Mouse (Mus musculus): ENCODE measurements around the gene Gm49403.
"Not testable (repeated sequence)": the region's sequence is repeated elsewhere in the genome, so short reads cannot be mapped to it uniquely, and the experiment has no call there.

Gene Gm49403

DNA sequence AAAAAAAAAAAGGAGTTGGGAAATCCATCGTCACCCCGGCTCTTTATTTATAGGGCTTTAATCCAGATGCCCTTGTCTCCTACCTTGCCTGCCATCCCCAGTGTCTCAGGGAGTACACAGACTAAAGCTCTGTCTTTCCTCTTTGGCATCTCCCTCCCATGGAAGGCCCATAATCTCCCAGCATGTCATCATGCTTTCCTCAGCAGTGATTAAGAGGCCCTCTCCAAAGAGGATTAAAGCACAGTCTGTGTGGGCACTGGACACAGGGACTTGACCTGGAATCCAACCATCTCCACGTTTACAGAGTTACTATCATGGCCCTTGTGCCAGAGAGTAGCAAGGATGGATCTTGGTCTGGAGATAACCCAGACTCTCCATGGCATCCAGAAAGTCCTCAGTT lies at the start of gene Gm49403, which contains the start of gene Lbhd1:
Gene Gm49403, plus strand, starts transcription at position 315 of the 400 bp plus-strand sequence.
Gene Lbhd1, plus strand, starts transcription at position 117 of the 400 bp plus-strand sequence.
- DNase-seq (ENCODE audit: low read depth, low spot score) = no peak

DNA sequence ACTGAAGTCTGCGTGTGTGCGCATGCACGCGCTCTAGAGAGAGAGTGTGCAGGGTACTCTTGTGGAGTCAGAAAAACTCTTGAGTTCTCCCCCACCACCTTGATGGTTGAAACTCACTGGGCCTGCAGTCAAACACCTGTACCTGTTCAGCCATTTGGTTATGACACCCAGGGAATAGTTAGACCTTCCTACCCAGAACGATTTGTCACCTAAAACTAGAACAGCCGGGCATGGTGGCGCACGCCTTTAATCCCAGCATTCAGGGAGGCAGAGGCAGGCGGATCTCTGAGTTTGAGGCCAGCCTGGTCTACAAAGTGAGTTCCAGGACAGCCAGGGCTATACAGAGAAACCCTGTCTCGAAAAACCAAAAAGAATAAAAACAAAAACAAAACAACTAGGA lies 47.4 kb upstream of the Gm49403 start:
- DNase-seq (ENCODE audit: low read depth, low spot score) = not testable (repeated sequence)

DNA sequence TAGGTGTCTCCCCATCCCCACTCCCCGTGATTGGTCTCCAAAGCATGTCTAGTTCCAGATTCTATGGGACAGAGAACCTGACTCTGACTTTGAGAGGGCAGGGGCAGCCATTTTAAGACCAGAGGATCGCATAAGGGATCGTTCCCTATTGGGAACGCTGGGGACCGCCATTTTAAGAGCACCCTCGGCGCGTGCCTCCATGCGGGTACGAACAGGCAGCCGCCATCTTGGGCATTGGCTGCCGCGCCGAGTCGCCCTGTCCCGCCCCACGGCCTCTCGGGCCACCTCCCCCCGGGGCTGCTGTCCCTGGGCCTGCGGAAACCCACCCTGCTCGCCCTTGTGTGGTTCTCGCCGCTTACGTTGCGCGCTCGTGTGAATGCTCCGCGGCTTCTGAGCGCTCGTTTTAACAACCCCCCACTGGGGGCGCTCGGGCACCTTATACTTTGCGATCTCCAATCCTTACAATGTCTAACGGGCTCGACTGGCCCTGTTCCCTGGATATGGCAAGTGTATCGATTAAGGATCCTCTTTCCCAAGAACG lies 46.4 kb upstream of the Gm49403 start, which contains the start of gene Bscl2:
Gene Bscl2, plus strand, starts transcription at position 217 of the 541 bp plus-strand sequence.
- no peak for DNase-seq (ENCODE audit: low read depth, low spot score)

DNA sequence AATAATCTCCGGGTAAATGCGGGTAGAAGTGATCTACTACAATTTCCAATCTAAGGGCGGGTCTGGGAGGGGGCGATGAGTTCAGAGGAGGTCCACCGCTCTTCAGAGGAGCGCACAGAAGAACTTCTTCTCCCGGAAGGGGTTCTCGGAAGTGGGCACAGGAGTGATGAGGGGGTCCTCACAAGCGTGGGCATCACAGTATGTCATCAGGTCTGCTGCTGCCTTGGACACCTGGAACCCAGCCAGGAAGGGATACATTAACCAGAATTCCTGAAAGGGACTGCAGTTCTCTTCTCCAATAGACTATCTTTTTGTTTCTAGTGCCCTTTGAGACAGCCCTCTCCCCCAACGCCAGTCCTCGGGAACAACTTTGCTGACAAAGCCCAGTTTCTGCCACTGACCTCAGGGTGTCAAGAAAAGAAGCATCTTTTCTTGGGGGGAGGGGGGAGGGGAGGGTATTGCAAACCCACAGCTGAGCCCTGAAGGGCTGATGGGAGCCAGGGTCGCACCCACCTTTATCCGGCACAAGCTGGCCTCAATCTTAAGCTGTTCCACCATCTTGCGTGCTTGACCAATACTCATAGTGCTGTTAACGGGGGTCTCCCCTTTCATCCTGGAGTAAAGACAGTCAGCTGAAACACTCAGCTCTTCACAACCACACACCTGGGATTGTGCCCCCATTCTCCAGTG lies 45.5 kb upstream of the Gm49403 start:
- DNase-seq (ENCODE audit: low read depth, low spot score) = no peak

DNA sequence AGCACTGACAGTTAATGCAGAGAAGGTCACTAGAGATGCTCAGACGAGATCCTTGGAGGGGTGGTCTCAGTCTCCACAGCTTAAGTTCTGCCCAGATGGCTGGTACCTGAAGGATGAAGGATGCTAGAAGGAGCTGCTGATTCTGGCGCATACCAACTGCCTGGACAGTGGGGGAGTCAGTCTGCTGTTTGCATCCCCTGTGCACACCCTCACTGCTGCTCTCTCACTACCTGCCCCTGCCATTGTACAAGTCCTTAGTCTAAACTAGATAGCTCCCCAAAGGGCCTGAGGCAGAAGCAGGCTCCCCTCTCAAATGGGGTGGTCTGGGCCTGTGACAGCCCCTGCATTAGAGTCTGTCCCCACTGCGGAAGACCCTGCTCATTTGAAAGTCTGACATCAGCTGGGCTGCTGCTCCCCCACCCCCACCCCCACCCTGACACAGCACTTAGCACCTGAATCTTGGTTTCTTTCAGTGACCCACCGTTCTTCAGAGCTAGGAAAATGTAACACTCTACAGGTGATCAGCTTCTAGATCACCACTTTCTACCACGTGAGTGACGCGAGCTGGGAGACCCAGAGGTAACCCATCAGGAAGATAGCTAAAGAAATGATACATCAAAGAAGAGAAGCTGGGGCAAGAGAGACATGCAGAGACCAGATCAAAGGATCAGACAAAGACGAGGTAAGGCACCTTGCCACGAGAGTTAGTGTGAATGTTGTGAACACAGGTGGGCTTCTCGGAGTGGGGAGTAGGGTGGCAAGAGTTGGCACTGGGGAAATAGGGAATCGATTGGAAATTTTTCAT lies 44.4 kb upstream of the Gm49403 start, which contains the start of gene Gng3:
Gene Gng3, minus strand, starts transcription at position 92 of the 805 bp plus-strand sequence.
- DNase-seq (ENCODE audit: low read depth, low spot score) = peak; percentile 95

DNA sequence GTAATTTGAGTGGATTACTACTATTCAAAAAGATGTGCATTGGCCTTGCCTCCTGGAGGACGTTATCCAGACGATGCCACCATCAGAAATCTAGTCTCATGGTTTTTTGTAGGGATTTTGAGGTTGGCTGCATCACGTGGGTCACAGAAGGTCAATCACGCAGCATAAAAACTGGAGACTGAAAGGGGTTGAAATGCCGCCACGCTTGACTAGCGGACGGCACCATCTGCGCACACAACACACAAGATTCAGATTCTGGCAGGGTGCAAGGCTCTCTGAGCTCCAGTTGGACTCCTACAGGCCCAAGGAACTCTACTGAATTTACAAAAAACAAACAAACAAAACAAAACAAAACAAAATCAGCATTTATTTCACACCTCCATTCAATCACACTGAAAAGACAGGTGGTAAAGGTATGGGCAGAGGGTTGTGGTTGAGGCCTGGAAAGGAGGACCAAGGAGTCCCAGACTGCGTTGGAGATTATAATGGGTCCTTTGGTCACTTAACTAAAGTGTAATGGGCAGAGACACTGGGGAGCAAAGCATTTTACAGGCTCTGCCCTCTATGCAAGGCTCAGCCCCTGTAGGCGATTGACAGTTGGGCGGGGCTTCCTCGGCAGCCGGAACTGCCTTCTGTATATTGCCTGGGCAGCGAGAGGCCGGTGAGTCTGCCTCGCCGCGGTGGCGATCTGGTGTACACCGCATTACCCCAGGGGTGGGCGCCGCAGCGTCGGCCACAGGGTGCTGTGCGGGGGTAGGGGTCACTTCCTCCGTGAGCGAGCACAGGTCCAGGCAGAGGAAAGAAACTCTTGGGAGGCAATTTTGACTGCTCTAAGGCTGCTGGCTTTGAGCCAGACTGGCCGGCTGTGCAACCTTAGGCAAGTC lies 43.6 kb upstream of the Gm49403 start:
- no peak for DNase-seq (ENCODE audit: low read depth, low spot score)

DNA sequence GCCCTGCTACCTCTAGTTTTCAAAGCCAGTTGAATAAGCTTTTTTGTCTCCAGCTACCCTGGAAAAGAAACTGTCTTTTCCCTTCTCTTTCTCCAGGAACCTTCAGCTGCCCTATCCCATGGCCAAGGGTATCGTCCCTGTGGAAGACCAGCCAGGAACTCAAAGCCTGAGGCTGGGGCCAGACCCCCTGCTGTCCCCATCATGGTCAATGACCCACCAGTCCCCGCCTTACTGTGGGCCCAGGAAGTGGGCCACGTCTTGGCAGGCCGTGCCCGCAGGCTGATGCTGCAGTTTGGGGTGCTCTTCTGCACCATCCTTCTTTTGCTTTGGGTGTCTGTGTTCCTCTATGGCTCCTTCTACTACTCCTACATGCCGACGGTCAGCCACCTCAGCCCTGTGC lies 42.7 kb upstream of the Gm49403 start:
- no peak for DNase-seq (ENCODE audit: low read depth, low spot score)

DNA sequence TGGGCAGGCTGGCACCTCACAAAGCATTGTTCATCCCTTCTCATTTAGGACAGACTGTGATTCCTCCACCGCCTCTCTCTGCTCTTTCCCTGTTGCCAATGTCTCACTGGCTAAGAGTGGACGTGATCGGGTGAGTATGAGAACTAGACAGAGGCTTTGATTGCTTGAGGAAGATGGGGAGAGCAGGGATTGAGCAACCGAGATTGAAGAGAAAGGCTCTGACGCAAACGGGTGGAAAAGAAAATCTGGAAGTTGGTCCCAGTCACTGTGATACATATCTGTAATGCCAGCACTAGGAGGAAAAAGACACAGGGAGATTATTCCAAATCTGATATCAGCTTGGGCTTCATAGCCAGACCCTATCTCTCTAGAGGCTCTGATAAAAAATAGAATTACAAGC lies 40.8 kb upstream of the Gm49403 start:
- no peak for DNase-seq (ENCODE audit: low read depth, low spot score)

DNA sequence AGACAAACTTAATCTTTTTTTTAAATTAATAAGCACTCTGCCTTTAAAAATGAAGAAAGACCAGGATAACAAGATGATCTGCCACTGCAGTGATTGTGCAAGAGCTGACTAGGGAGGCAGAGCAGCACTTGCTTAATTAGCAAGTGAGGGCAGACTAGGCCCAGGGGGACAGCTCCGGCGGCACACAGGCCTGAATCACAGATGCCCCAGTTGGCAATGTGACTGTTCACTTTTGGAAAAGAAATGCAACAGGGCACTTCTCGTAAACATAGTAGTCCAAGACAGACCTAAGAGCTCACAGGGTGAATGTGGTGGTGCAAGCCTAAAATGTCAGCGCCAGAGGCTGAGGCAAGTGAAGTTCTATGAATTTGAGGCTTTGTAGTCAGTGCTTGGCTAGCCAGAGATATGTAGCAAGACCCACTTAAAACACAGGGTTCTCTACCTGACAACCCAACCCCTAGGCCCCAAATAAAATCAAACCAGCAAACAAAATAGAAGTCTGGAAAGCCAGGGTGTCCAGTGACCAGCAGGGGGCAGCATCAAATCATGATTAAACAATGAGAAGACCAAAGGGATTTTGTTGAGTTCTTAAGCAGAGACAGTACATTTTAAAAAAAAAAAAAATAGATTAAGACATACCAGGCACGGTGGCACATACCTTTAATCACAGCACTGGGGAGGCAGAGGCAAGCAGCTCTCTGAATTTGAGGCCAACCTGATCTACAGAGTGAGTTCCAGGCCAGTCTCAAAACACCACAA lies 39.2 kb upstream of the Gm49403 start:
- no peak for DNase-seq (ENCODE audit: low read depth, low spot score)

DNA sequence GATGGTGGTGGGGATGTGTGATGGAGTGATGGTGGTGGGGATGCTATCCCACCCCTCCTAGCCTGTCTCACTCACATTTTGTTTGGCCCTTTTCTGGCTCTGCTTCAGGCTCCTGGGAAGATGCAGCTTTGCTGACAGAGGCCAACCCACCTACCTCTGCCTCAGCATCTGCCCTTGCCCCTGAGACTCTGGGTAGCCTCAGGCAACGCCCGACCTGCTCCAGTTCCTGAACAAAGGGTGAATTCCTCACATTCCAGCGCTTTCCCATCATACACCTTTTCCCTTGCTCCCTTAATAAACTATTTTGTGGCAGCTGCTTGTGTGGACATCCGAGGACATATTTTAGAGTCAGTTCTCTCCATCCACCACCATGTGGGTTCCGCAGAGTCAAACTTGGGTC lies 35.4 kb upstream of the Gm49403 start:
- no peak for DNase-seq (ENCODE audit: low read depth, low spot score)

DNA sequence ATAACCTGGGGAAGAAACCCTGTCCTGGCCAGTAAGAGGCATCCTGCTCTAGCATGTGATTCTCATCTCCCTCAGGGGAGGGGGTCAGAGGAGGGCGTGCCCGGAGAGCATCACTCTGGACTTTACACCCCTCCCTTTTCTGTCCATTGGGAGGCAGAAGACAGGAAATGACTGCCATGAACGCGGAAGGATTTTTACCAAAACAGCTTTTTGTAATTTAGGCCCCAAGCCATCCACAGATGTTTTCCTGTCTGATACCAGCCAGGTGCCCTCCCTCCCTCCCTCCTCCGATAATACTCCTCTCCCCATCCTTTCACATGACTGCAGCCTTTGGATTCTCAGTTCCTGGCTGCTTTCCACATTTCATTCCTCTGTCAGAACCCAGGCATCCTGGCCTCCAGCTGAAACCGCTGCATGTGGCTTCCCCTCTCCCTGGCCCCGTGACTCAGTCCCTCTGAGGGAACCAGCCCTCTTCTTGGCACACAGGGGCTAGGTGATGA lies 33.3 kb upstream of the Gm49403 start, which contains the start of gene Lrrn4cl:
Gene Lrrn4cl, plus strand, starts transcription at position 367 of the 500 bp plus-strand sequence.
- DNase-seq (ENCODE audit: low read depth, low spot score) = no peak

DNA sequence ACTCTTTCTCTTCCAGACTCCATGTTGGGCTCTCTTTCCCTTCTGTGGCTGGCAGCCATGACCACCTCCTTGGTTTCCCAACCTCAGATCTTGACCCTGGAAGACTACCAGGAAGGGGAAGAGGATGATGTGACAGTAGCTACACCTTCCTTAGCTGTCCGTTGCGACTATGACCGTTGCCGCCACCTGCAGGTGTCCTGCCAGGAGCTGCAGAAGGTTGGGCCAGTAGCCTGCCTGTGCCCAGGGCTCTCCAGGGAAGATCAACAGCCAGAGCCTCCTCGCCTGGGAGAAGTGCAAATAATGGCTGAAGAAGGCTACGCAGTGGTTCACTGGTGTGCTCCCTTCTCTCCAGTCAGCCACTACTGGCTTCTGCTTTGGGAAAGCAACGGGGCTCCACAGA lies 32.1 kb upstream of the Gm49403 start:
- DNase-seq (ENCODE audit: low read depth, low spot score) = no peak

DNA sequence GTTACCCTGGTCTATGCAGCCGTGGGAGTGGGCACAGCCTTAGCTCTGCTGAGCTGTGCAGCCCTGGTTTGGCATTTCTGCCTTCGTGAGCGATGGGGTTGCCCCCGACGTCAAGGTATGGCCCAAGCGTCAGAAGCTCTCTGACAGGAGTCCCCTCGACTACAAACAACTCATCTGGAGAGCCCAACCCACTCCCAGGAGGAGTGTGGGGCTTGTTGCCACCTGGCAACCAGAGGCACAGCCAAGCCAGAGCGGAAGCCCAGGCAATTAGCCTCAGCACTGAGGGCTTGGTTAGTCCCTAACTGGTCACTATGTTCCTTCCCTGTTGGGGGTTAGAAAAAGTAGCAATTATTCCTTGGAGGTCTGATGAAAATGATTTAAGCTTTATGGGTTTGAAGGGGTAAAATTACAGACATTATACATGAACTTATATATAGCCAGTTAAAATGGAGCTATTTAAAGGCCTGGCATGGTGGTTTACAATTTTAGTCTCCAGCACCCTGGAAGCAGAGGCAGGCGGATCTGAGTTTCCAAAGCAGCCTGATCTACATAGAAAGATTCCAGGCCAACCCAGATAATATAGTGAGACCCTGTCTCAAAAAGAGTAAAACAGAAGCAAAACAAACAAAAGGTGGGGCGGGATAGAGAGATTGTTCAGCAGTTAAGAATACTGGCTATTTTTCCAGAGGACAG lies 31.3 kb upstream of the Gm49403 start:
- no peak for DNase-seq (ENCODE audit: low read depth, low spot score)

DNA sequence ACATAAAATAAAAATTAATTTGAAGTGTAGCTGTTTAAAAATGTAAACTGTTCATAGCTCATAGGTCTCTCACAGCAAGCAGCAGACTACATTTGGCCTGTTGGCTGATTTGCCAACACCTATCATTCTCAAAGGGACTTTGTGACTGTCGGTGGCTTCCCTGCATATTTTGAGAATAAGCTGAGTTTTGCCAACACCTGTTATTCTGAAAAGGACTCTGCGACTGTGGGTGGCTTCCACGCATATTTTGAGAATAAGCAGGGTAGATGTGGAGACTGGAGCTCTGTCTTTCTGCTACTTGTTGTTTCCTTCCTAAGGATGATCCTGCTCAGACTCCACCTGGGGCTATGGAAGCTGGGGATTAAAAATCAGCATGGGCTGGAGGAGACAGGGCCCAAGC lies 30.6 kb upstream of the Gm49403 start:
- no peak for DNase-seq (ENCODE audit: low read depth, low spot score)

DNA sequence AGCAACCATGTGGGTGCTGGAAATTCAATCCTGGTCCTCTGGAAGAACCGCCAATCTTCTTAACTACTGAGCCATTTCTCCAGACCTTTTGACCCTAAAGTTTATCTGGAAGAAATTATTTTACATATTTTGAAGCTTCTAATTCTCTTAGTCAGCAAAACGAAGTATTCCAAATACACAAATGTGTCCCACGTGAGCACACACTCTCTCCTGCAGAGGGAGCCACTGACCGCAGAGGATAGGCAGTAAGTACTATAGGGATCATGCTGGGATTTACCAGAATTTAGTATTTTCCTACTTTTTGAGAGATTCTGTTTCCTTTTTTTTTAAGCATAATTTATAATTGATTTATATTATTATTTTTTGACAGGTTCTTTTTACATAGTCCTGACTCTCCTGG lies 26.0 kb upstream of the Gm49403 start:
- DNase-seq (ENCODE audit: low read depth, low spot score) = no peak

DNA sequence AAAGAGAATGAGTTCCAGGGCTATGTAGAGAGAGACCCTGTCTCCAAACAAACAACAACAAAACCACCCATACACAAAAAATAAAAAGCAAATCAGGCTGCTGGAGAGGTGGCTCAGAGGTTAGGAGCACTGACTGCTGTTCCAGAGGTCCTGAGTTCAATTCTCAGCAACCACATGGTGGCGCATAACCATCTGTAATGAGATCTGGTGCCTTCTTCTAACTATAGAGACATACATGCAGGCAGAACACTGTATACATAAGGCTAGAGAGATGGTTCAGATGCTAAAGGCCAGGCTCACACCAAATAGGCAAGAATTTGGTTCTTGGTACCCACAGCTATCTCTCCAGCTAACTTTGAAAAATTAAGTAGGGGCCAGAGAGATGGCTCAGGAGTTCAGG lies 24.7 kb upstream of the Gm49403 start:
- no peak for DNase-seq (ENCODE audit: low read depth, low spot score)

DNA sequence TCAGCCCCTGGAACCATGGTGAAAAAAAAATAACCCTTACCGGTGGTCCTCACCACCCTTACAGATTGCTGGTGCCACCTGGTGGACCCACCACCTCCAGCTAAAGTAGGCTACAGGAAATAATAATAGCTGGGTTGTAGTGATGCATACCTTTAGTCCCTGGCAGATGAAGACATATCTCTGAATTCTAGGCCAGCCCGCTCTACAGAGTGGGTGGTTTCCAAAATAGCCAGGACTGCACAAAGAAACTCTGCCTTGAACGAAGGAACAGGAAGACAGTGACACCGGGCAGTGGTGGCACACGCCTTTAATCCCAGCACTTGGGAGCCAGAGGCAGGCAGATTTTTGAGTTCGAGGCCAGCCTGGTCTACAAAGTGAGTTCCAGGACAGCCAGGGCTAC lies 19.5 kb upstream of the Gm49403 start:
- no peak for DNase-seq (ENCODE audit: low read depth, low spot score)

DNA sequence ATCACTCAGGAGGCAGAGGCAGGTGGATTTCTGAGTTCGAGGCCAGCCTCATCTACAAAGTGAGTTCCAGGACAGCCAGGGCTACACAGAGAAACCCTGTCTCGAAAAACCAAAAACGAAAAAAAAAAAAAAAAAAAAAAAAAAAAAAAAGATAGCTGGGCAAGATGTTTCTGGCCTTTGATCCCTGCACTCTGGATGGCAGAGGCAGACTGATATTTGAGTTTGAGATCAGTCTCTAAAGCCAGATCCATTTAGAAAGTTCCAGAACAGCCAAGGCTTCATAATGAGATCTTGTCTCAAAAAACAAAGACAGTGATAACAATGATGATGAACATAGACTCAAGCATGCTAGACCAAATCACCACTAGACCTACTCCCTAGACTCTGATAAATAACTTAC lies 13.3 kb upstream of the Gm49403 start:
- DNase-seq (ENCODE audit: low read depth, low spot score) = not testable (repeated sequence)

DNA sequence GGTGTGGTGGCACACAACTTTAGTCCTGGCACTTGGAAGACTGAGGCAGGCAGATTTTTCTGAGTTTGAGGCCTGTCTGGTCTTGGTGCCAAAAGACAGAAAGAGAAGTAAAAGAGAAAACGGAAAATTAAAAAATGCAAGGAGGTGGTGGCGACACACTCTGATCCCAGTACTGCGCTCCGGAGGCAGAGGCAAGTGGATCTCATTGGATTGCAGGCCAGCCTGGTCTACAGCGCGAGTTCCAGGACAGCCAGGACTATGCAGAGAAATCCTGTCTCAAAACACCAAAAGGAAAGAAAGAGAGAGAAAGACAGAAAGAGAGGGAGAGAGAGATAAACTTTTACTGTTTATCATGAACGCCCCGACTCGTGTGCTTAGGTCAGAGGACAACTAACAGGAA lies 12.9 kb upstream of the Gm49403 start:
- no peak for DNase-seq (ENCODE audit: low read depth, low spot score)
